Mouse (Mus musculus) gonadal fat pad, adult 2 months (tissue): Measurements from ENCODE around the gene Pald1. TPM values are rescaled to one million over a fixed set of nuclear protein-coding genes. Genes with fewer than 3 reads are reported as not detected.

ENCODE experiments used
- DNase-seq: peaks from one replicate; pipeline ENCODE4 v3.0.0-alpha.2; 2012; ENCODE audit warnings: low read depth
- polyA plus RNA-seq: library from polyadenylated mRNA; depleted of rRNA; stranded (reverse); fragments of >200 nt; gene quantifications from 2 replicates; pipeline ENCODE4 v1.2.3, GENCODE M21; 2012

The Pald1 gene
- polyA plus RNA-seq, 1 experiment: 18.8 TPM

- DNase-seq: no peak
Observed at GRCm38 (mm10) chr10:61331046-61331445, 52.3 kb downstream of the Pald1 start.

- DNase-seq: no peak
Observed at GRCm38 (mm10) chr10:61328927-61329326, 54.4 kb downstream of the Pald1 start.

GRCm38 (mm10) chr10:61327545-61327944 is 55.8 kb downstream of the Pald1 start:
- no peak for DNase-seq

- DNase-seq: no peak
Observed at GRCm38 (mm10) chr10:61325782-61326328, 57.5 kb downstream of the Pald1 start.

- no peak for DNase-seq
Observed at GRCm38 (mm10) chr10:61324717-61325116, 58.6 kb downstream of the Pald1 start.

GRCm38 (mm10) chr10:61318527-61318926 is 64.8 kb downstream of the Pald1 start:
- no peak for DNase-seq

GRCm38 (mm10) chr10:61315324-61315880 is 67.9 kb downstream of the Pald1 start:
- DNase-seq: no peak

- no peak for DNase-seq
Observed at GRCm38 (mm10) chr10:61313750-61314149, 69.6 kb downstream of the Pald1 start.

- DNase-seq: no peak
Observed at GRCm38 (mm10) chr10:61312754-61313153, 70.6 kb downstream of the Pald1 start.

GRCm38 (mm10) chr10:61312159-61312558 is 71.2 kb downstream of the Pald1 start:
- DNase-seq: no peak

GRCm38 (mm10) chr10:61308706-61309320 is 74.5 kb downstream of the Pald1 start:
- DNase-seq: no peak

- no peak for DNase-seq
Observed at GRCm38 (mm10) chr10:61305928-61306590, 77.3 kb downstream of the Pald1 start.

GRCm38 (mm10) chr10:61304046-61304445 is 79.3 kb downstream of the Pald1 start:
- no peak for DNase-seq

GRCm38 (mm10) chr10:61300996-61301395 is 82.3 kb downstream of the Pald1 start:
- DNase-seq: no peak

GRCm38 (mm10) chr10:61297477-61297876 is 85.9 kb downstream of the Pald1 start, which contains the start of gene Prf1:
TSS of gene Prf1 (plus strand) at chr10:61297833.
- no peak for DNase-seq

GRCm38 (mm10) chr10:61296713-61297445 is 86.5 kb downstream of the Pald1 start:
- DNase-seq: no peak

- DNase-seq: no peak
Observed at GRCm38 (mm10) chr10:61294242-61294641, 89.1 kb downstream of the Pald1 start.

GRCm38 (mm10) chr10:61290479-61290878 is 92.9 kb downstream of the Pald1 start:
- DNase-seq: no peak

GRCm38 (mm10) chr10:61290016-61290415 is 93.3 kb downstream of the Pald1 start:
- no peak for DNase-seq

GRCm38 (mm10) chr10:61286246-61286645 is 97.1 kb downstream of the Pald1 start:
- DNase-seq: no peak

GRCm38 (mm10) chr10:61285271-61285670 is 98.1 kb downstream of the Pald1 start:
- DNase-seq: no peak

- DNase-seq: no peak
Observed at GRCm38 (mm10) chr10:61284309-61284708, 99.0 kb downstream of the Pald1 start.
